Mouse (Mus musculus) lung, adult 2 months (tissue): ENCODE measurements at regions not wholly inside any gene's neighbourhood (a gene's known extent, or its start where the extent isn't known, plus 50 kb on each side); places are given as distances from the start of the nearest gene placed in this dataset.

Experiments
- DNase-seq: peaks from one replicate; pipeline ENCODE4 v3.0.0; 2022
- H3K4me1 ChIP-seq: fragments of 200-500 bp; 2 replicates; pipeline ENCODE4 v1.6.1; 2011; ENCODE audit warnings: low read length; ENCODE audit not compliant: control insufficient read depth, insufficient read depth
- H3K4me3 ChIP-seq: fragments of 200-500 bp; replicated peaks from 2 replicates; pipeline ENCODE3; 2011; ENCODE audit warnings: low read depth, mild to moderate bottlenecking, control low read depth, low read length; ENCODE audit errors: extremely low read depth
- CTCF ChIP-seq: fragments of 200-500 bp; IDR thresholded peaks from 2 replicates; pipeline ENCODE4 v1.5.1; 2011; ENCODE audit warnings: mild to moderate bottlenecking, low read length, control low read depth; ENCODE audit not compliant: insufficient read depth
- POLR2A ChIP-seq: fragments of 200-500 bp; IDR thresholded peaks from 2 replicates; pipeline ENCODE4 v1.6.1; 2011; ENCODE audit warnings: low read depth, mild to moderate bottlenecking, control low read depth, low read length, borderline replicate concordance; ENCODE audit errors: extremely low read depth
- WGBS: fragments of 180-500 bp; shearing (Covaris S2); methylation state at CpG from one replicate; pipeline ENCODE4 v1.1.7; 2018; 5-methylcytosine and 5-hydroxymethylcytosine counted together

DNA sequence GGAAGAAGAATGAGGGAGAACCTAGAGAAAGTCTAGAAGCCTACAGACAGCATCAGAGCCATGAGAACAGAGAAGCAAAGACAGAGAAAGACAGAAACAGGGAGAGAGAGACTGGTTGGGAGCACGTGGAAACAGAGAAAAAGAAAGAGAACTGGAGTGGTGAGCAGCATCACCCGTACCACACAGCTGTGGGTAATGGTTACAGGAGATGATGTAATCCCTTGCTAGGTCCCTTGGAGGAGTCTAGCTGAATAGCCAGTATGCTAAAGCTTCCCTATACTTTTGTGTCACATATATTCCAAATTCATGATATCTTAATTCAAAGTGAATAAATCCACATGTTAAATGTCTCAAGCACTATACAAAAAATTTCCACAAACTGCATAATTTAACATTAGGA is 284.0 kb downstream of the 4930544G11Rik start:
- Histone ChIP-seq H3K4me3 (no peak overlapping the region), H3K4me1 (no peaks in the 10 kb centered on the region)
- DNase-seq: no peak
- 49% methylated on average over 2 of the region's 2 CpGs for WGBS
- no peak for TF ChIP-seq POLR2A
- TF ChIP-seq CTCF: no peak

DNA sequence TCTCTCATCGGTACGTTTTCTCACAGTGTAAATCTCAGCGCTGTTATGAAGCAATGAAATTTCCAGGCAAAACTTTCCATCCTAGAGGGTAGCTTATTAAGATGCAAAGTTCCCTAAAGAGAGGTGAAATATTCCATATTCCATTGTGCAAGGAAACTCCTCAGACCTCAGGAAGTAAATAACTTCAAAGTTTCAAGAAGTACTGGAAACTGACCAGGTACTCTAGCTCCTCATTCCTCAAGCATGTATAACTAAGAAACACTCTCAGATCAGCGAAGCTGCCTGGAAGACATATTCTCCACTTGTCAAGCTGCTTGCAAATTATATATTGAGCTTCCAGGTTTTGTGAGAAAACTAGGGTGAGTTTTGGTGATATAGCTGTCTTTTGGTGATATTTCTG is 279.8 kb upstream of the Mad2l1 start:
- TF ChIP-seq CTCF: no peak
- no peak for TF ChIP-seq POLR2A
- no peak overlapping the region for H3K4me3 ChIP-seq
- no peak for DNase-seq
- 63% methylated on average over 4 of the region's 4 CpGs for WGBS
- H3K4me1 ChIP-seq: no peaks in the 10 kb centered on the region

DNA sequence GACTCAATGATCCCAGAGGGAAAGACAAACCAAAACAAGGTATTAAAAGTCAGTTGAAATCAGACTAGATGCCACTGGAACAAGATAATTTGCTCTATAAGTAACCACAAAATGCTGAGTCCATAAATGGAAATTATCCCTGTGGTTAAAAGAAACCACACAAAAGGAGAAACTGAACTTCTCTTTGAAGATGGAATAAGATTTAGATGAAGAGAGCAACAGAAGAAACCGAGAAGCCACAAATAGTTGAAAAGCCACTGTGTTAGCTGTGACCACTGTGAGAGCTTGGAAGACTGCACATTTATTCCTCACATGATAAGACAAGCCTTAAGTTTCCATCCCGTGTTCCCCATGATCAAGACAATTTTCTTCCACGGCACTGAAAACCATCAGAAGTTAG is 271.8 kb upstream of the Mad2l1 start:
- no peak for TF ChIP-seq POLR2A
- TF ChIP-seq CTCF: no peak
- Histone ChIP-seq H3K4me3 (no peak overlapping the region), H3K4me1 (no peaks in the 10 kb centered on the region)
- no peak for DNase-seq
- 76% methylated on average over 3 of the region's 3 CpGs for WGBS

DNA sequence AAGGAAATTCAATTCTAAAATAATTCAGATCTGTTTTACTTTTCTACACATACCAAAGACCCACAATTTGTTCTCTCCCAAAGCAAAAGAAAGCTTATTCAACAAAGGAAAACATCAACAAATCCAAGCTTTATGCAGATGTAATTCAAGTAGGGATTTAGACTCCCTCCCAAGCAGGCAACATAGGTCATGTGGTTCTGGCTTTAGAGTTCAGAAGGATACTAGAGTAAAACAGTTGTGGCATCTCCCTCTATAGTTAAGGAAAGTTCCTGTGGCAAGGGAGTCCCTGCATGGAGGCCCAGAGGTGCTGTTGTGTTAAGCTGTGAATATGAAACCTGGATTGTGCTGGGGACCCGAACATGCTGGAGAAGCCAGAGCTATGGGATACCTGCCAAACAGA is 271.3 kb upstream of the Mad2l1 start:
- WGBS: 68% methylated on average over 1 of the region's 1 CpGs

DNA sequence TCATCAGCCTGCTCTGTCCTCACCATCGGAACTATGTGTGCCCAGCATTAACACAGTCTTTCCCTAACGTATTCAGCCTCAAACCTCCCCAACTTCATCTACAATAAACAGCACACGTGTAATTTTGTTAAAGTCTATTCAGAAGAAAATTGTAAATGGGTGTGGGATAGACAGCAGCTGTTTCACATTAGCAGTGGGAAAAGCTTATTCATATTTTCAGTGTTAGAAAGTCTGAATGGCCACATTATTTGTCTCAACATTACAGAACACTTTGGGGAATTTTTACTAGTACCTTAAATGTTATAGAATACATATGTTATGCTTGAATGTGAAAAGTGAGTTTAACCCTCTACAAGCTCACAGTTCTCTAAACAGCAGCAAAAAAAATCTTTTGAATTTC is 266.8 kb upstream of the Mad2l1 start:
- H3K4me3 ChIP-seq: no peak overlapping the region
- peaks cover 5% of the 10 kb centered on the region for H3K4me1 ChIP-seq
- no peak for DNase-seq
- WGBS: 61% methylated on average over 3 of the region's 3 CpGs
- no peak for TF ChIP-seq CTCF
- no peak for TF ChIP-seq POLR2A

More for the DNA sequence above, 271.3 kb upstream of the Mad2l1 start:
- no peaks in the 10 kb centered on the region for H3K4me1 ChIP-seq
- no peak for DNase-seq
- TF ChIP-seq POLR2A: no peak
- no peak for TF ChIP-seq CTCF
- no peak overlapping the region for H3K4me3 ChIP-seq

DNA sequence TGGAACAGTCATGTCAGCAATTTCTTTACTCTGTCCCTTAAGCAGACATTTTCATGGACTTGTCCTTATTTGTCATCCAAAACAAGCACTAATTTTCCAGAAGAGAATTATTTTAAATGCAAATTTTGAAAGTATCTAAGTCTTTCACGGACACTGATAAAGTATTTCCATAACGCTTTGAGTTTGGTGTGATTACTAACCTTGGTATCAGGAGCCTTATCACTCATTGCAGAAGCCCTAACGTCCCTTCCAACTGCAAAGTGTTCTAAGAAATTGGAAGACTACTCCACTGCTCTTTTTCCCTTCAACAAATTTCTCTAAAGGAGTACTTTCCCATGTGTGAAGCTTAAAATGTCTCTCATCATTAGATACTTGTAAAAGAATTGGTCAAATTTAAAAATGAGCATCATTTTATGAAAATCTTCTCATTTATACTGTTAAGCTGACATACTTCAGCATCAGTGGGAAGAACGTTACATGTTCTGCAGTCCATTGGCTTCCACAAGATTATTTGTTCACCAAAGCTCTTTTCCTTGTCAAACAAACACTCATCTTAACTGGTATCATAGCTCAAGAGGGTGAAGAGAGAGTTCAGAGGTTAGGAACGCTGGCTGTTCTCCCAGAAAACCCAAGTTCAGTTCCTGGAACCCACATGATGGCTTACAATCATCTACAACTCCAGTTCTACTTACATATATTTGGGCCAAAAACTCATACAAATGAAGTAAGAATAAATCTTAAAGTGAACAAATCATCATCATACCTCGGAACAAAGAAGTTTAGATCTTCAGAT is 263.6 kb upstream of the Mad2l1 start:
- TF ChIP-seq POLR2A (no peak), CTCF (no peak)
- peak; percentile 28 for DNase-seq
- H3K4me1 ChIP-seq: peaks cover 5% of the 10 kb centered on the region
- WGBS: 36% methylated on average over 6 of the region's 6 CpGs
- no peak overlapping the region for H3K4me3 ChIP-seq

DNA sequence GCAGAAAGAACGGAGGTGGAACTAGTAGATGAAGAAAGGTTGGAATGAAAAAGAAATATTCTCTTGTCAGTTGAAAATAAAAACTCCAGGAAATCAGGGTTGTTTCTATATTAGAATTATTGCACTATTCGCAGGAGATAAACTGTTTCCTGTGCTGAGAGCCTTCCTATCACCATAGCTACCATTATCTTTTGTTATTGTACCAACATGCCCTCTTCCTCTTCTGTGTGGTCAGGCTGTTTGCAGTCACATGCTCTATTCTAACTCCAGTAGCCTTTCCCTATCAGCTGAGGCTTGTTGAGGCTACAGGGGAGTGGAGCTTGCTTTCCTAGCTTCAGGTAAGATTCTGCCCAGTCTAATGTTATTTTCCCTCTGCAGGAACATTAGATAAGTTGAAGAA is 263.0 kb upstream of the Mad2l1 start:
- H3K4me1 ChIP-seq: peaks cover 5% of the 10 kb centered on the region
- DNase-seq: no peak
- no peak overlapping the region for H3K4me3 ChIP-seq
- TF ChIP-seq POLR2A: no peak
- TF ChIP-seq CTCF: no peak
- WGBS: 32% methylated on average over 2 of the region's 2 CpGs

DNA sequence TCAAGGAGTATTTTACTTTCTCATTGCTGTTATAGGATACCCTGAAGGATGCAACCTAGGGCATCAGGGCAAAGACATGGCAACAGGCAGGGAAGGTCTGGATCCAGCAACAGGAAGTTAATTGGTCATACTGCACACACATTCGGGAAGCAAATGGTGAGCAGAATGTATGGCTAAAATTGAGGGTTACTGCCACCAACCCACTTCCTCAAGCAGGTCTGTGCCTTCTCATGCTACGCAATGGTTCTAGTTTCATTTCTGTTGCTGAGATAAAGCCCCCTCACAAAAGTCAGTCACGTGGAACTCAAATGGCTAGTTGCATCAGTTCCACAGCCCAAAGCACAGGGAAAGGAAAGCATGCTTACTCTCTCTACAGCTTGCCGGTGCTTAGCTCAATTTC is 260.5 kb upstream of the Mad2l1 start:
- 69% methylated on average over 4 of the region's 4 CpGs for WGBS
- TF ChIP-seq CTCF (no peak), POLR2A (no peak)
- DNase-seq: no peak
- H3K4me1 ChIP-seq: peaks cover 5% of the 10 kb centered on the region
- H3K4me3 ChIP-seq: no peak overlapping the region

DNA sequence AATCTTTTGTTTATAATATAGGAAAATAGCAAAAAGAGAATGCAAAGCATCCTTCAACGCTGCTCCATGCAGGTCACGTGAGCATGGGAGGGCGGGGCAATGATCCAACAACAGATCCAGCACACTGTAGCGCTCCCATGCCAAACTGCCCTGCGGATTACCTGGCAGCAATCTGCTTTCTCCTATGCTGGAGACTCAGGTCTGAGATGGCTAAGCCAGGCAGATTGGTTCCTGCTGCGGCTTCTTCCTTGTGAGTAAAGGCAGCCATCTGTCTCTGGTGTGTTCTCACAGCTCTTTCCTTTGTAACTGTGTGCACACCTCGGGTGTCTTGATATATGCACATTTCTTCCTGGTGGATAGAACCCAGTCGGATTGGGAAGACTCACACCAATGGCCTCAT is 254.5 kb upstream of the Mad2l1 start:
- DNase-seq: no peak
- H3K4me3 ChIP-seq: no peak overlapping the region
- 80% methylated on average over 8 of the region's 8 CpGs for WGBS
- TF ChIP-seq POLR2A (no peak), CTCF (no peak)
- no peaks in the 10 kb centered on the region for H3K4me1 ChIP-seq

DNA sequence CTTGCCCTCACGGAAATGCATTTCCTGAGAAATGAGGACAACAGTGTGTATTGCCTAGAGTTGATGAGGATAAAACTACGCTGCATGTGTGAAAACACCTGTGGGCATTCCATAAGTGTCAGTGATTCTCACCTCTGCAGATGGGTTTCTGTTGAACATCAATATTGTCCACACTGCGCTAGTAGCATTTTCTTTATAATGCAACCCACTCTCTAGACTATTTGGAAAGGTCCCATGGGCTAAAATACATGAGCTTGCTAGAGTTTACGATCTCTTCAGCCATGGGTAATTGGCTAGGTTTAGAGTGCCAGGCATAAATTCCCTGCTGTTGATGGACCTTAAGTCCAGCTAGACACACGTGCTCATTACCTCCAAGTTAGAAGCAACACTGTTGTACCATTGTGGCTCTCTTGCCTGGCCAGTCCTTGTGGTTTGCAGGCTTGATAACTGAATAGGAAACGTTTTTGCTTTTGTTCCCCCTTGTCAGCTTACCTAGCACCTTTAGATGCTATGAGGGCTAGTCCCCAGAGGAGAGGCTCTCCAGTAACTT is 252.5 kb upstream of the Mad2l1 start:
- DNase-seq: no peak
- no peaks in the 10 kb centered on the region for H3K4me1 ChIP-seq
- 79% methylated on average over 6 of the region's 6 CpGs for WGBS
- H3K4me3 ChIP-seq: no peak overlapping the region
- TF ChIP-seq POLR2A (no peak), CTCF (no peak)
